Mouse (Mus musculus) cortical plate, adult 2 months (tissue): ENCODE measurements around the gene Rubcnl. TPM values are rescaled to one million over a fixed set of nuclear protein-coding genes. Genes with fewer than 3 reads are reported as not detected.

Experiments used
- H3K27ac ChIP-seq: fragments of 200-500 bp; 2 replicates; pipeline ENCODE4 v1.5.1; 2012; ENCODE audit warnings: low read length, control low read depth, inconsistent platforms; ENCODE audit not compliant: insufficient read depth
- H3K4me1 ChIP-seq: fragments of 200-500 bp; 2 replicates; pipeline ENCODE4 v1.6.1; 2011; ENCODE audit warnings: low read length; ENCODE audit not compliant: control insufficient read depth, insufficient read depth
- H3K4me3 ChIP-seq: fragments of 200-500 bp; 2 replicates; pipeline ENCODE4 v1.5.1; 2011; ENCODE audit warnings: mild to moderate bottlenecking, low read length, control low read depth; ENCODE audit not compliant: insufficient read depth
- CTCF ChIP-seq: fragments of 200-500 bp; IDR thresholded peaks from 2 replicates; pipeline ENCODE4 v1.5.1; 2011; ENCODE audit warnings: mild to moderate bottlenecking, control low read depth, low read length; ENCODE audit not compliant: insufficient read depth; ENCODE audit errors: extremely low read depth
- POLR2A ChIP-seq: fragments of 200-500 bp; IDR thresholded peaks from 2 replicates; pipeline ENCODE4 v1.6.1; 2011; ENCODE audit warnings: mild to moderate bottlenecking, low read length, control low read depth; ENCODE audit not compliant: insufficient read depth; ENCODE audit errors: extremely low read depth
- polyA plus RNA-seq: library from polyadenylated mRNA; depleted of rRNA; stranded (reverse); fragments of >200 nt; gene quantifications from 2 replicates; pipeline ENCODE4 v1.2.3, GENCODE M21; 2012; rRNA removed

The Rubcnl gene
- polyA plus RNA-seq: 1.6 and 1.9 TPM in 2 replicates

DNA sequence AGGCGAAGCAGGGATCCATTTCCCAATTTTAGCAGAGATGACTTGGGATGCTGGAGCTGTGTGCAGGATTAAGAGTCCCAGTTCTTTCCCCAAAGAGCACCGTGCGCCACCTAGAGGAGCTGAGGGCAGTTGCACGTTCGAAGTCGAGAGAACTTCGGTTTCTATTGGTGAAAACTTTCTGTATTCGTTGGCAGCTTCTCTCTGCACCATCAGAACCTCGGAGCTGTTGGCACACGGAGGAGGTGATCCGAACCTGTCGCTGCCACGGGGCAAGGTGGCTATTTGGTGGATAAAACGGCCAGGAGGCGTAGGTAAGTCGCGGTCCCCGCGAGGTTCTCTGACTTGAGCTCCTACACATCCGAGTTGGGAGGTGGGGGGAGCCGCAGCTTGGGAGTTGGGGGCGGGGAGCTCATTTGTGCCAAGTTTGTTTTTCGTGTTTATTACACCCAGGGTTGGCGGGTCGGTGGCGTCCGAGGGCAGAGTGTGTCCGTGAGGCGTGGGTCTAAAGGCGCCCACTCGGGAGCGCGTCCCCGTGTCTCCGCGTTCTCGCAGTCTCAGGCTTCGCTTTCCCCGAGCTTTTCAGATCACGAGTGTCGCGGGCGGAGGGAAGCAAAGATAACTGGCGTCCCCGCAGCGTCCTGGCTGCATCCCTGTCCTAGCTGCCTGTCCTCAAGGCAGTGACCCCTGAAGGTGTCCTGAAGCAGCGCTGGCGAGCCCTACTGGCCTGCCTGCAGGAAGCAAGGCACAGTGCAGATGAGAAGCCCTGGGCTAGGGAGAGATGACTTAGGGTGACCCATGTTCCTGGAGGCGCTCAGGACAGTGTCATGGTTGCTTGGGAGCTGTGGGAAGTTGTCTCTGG lies at the start of gene Rubcnl:
Rubcnl (plus strand) TSS at position 172 of the 859 bp plus-strand sequence.
- Histone ChIP-seq H3K27ac (no peak within 1 kb of the TSS), H3K4me3 (peak within 1 kb of the TSS; percentile 41), H3K4me1 (no peaks in the 10 kb centered on the region)
- TF ChIP-seq CTCF (peak; percentile 84), POLR2A (0 out of 2 replicates have a peak, but pooled peaks have one; percentile 15)

DNA sequence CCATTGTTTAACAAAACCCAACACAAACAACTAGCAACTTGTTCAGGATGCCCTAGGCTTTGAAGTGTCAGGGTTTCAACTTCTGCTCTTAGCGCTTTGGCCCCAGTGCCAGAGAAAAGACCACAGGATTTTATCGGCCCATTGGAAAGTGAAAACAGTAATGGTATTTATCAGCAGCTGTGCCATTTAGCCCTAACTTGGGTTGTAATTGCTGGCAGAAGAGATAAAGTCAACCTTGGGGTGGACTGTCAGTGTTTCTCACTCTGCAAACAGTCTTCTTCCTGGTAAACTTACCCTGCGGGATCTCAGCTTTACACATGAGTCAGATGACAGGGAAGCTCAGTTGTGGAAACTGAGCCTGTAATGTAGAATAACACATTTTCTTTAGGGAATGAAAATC lies 43.6 kb upstream of the Rubcnl start:
- TF ChIP-seq CTCF (no peak), POLR2A (no peak)
- H3K4me1 ChIP-seq: no peaks in the 10 kb centered on the region
- no peak overlapping the region for H3K27ac ChIP-seq
- H3K4me3 ChIP-seq: no peak overlapping the region

DNA sequence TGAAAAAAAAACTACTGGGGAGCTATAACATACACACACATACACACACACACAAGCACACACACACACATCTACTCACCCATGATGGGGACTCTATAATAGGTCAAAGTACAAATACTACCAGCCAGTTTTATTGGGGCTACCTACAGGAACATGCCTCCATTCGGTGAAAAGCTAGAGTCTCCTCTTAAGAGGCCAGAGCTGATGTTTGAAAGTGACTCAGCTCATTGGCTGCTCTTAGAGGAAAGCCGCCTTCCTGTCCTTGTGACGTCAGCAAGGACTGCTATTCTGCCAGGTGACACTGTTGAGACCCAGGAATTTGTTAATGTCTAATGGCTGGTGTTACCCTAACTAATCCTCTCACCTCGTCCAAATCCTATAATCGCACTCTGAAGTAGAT lies 43.1 kb upstream of the Rubcnl start:
- H3K4me1 ChIP-seq: no peaks in the 10 kb centered on the region
- H3K4me3 ChIP-seq: no peak overlapping the region
- TF ChIP-seq POLR2A: no peak
- TF ChIP-seq CTCF: no peak
- no peak overlapping the region for H3K27ac ChIP-seq

DNA sequence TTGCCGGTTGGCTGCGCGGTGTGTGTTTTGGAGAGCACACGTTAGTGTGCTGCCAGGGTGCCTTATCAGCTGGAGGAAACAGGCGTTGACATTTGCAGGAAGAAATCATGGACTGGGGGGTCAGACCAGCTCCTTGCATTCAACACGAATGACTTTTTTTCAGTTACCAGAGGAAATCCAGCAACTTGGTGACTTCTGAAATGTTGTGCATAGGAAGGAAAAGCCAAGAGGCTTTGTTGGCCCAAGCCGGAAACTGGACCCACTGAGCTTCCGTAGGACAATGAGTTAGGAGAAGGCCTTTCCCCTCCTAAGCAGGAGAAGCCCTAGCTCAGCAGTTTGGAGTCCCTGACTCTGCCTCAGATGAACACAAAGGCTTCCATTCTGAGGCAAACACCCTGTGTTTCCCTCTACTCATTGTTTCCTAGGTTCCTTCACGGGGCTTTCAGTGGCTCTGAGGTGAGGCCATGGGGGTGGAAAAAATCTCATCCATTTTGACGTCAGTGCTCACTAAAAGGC lies 41.6 kb upstream of the Rubcnl start:
- TF ChIP-seq CTCF (no peak), POLR2A (no peak)
- Histone ChIP-seq H3K4me1 (no peaks in the 10 kb centered on the region), H3K4me3 (no peak overlapping the region), H3K27ac (no peak overlapping the region)

DNA sequence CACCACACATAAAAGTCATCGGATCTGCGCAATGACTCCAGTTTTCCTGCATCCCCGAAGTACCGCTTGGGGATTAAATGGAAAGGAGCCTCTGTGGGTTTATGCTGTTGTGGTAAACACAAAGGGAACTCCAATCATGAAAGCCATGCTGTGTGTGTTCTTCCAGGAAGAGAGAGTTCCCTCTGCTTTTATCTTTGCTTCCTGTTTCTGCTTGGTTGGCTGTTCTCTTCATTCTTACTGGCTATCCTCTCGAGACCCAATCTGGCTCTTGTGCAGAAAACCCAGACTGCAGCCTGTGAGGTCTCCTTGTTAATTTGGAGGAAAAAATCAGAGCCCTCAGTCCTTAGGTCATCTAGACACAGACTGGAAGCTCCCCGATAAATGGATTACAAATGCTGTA lies 38.9 kb upstream of the Rubcnl start:
- Histone ChIP-seq H3K27ac (no peak overlapping the region), H3K4me1 (no peaks in the 10 kb centered on the region), H3K4me3 (no peak overlapping the region)
- TF ChIP-seq POLR2A: no peak
- no peak for TF ChIP-seq CTCF

DNA sequence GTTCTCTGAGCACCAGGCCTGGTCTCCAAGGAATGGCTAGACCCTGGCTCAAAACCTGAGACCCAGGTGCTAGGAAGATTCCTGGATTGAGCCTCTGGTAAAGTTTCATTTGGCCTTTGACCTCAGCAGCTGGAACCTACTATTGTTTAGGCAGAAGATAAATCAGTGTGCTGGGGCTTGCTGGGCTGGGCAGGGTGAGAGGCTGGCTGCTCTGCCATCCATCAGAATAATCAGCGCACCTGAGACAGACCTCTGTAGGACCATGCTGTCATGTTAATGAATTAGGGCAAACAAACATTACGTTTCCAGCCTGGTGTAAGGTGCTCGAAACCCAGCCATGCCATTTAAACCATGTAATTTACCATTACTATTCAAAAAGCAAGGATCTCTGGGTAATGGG lies 34.8 kb upstream of the Rubcnl start:
- H3K4me1 ChIP-seq: no peaks in the 10 kb centered on the region

DNA sequence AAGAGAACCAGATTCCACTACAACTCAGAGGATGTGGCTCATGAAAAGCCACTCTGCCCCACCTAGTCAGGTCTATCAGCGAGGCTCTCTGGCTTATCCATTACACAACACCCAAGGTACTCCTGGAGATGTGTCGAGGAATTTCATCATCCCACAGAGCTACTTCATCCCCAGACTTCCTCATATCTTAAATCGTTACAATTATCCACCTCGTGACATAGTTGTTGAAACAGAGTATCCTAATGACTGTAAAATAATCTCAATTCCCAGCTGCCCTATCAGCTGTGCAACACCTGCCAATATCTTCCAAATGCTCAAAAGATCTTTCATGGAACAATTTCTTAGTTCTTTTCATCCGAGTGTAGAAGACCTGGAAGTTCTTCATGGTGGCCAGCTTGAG lies 32.7 kb upstream of the Rubcnl start:
- TF ChIP-seq CTCF: no peak
- TF ChIP-seq POLR2A: no peak
- Histone ChIP-seq H3K4me1 (no peaks in the 10 kb centered on the region), H3K27ac (no peak overlapping the region), H3K4me3 (no peak overlapping the region)

More for the DNA sequence above, 34.8 kb upstream of the Rubcnl start:
- no peak for TF ChIP-seq POLR2A
- no peak for TF ChIP-seq CTCF
- H3K27ac ChIP-seq: no peak overlapping the region
- no peak overlapping the region for H3K4me3 ChIP-seq

DNA sequence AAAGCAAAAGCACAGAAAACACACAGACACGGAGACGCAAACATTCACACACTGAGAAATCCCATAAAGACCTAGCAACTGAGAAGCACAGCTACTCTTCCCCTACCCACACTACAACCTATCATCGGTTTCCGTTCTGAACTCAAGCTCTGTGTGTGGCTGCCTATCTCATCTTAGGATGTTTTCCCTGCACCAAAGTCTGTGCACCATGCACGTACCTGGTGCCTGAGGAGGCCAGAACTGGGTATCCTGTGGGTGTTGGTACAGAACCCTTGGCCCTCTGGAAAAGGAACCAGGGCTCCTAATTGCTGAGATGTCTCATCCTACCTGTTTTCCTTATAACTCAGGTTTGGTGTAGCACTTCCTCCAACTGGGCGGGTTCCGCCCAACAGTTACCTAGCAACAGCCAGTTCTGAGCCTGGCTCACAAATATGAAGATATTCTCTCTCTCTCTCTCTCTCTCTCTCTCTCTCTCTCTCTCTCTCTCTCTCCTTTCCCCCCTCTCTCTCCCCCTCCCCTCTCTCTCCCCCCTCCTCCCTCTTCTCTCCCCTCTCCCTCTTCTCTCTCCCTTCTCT lies 30.9 kb upstream of the Rubcnl start:
- TF ChIP-seq CTCF: no peak
- TF ChIP-seq POLR2A: no peak
- no peaks in the 10 kb centered on the region for H3K4me1 ChIP-seq
- no peak overlapping the region for H3K27ac ChIP-seq
- no peak overlapping the region for H3K4me3 ChIP-seq

DNA sequence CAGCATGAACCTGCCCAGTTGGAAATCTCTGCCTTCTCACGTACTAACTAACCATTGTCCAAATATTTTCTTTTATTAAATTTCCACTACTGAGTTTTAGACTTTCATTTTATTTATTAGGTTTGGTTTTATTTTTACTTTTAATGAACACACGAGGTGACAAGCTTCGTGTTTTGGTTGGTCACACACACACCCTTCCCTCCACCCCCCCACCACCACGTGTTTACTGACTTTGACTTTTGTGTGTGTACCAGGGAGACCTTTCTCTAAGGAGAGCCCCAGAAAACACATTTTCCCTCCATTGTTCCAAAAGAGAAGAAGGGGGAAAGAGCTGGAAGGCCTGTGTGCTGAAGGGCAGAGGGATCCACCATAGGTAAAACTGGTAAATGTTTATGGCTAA lies 30.2 kb upstream of the Rubcnl start:
- no peak overlapping the region for H3K27ac ChIP-seq
- TF ChIP-seq CTCF (no peak), POLR2A (no peak)

More for the DNA sequence above, 30.2 kb upstream of the Rubcnl start:
- no peaks in the 10 kb centered on the region for H3K4me1 ChIP-seq
- H3K4me3 ChIP-seq: no peak overlapping the region
